Mouse (Mus musculus): ENCODE measurements around the gene Syap1. TPM values are rescaled to one million over a fixed set of nuclear protein-coding genes. Genes with fewer than 3 reads are reported as not detected.

Syap1 gene
- polyA plus RNA-seq (2015; fragmentation: Nextera tagmentation; extraction: Ambion mirVana): 46.7 and 47.5 TPM in 2 replicates

- TF ChIP-seq CTCF (IDR thresholded peaks at IDR 0.05; ENCODE audit: low read depth): no peak
- no peaks in the 10 kb centered on the region for H3K36me3 ChIP-seq (ENCODE audit: control insufficient read depth, insufficient read depth)
- H3K27ac ChIP-seq (ENCODE audit: low read depth, low read length): peak within 1 kb of the TSS; percentile 64
- peak within 1 kb of the TSS; percentile 73 for H3K9ac ChIP-seq (ENCODE audit: low read depth, low read length)
- no peaks in the 10 kb centered on the region for H3K9me3 ChIP-seq (ENCODE audit: control insufficient read depth)
- H3K4me3 ChIP-seq (ENCODE audit: low read depth, low read length): peak within 1 kb of the TSS; percentile 68
- H3K27me3 ChIP-seq (replicated peaks; ENCODE audit: control insufficient read depth, insufficient read depth, low read length): no peaks in the 10 kb centered on the region
- 22% methylated on average over 42 of the region's 47 CpGs for WGBS
- no peaks in the 10 kb centered on the region for H3K4me1 ChIP-seq (replicated peaks; ENCODE audit: control insufficient read depth, insufficient read depth, low read length)
- H3K4me2 ChIP-seq (replicated peaks; ENCODE audit: low read depth): peak within 1 kb of the TSS; percentile 60
- ATAC-seq: peak; percentile 87
Measured at GRCm38 (mm10) chrX:162887931-162888511, at the start of gene Syap1. Syap1 (minus strand) TSS chrX:162888447.

DNA sequence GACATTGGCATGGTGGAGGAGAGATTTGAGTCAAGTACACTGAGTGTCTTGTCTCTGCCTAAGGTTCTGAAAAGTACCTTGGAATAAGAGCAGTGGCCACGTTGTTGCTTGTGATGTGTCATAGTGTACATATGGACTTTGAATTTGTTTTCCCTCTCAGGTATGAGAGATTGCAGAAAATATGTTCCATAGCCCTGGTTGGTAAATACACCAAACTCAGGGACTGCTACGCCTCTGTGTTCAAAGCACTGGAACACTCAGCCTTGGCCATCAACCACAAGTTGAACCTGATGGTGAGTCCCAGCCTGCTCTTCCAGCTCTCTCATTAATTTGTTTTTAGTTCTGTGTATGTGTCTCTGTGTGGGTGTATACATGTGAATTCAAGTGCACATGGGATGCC is 43.2 kb upstream of the Syap1 start:
- no peak for ATAC-seq
- WGBS: 82% methylated on average over 2 of the region's 2 CpGs
- Histone ChIP-seq H3K36me3 (ENCODE audit: control insufficient read depth, insufficient read depth) (no peaks in the 10 kb centered on the region), H3K4me3 (ENCODE audit: low read depth, low read length) (no peak overlapping the region), H3K4me2 (replicated peaks; ENCODE audit: low read depth) (no peak overlapping the region), H3K9me3 (ENCODE audit: control insufficient read depth) (no peaks in the 10 kb centered on the region), H3K9ac (ENCODE audit: low read depth, low read length) (no peak overlapping the region), H3K4me1 (replicated peaks; ENCODE audit: control insufficient read depth, insufficient read depth, low read length) (no peaks in the 10 kb centered on the region), H3K27ac (ENCODE audit: low read depth, low read length) (no peak overlapping the region), H3K27me3 (replicated peaks; ENCODE audit: control insufficient read depth, insufficient read depth, low read length) (no peaks in the 10 kb centered on the region)
- TF ChIP-seq CTCF (IDR thresholded peaks at IDR 0.05; ENCODE audit: low read depth): no peak

DNA sequence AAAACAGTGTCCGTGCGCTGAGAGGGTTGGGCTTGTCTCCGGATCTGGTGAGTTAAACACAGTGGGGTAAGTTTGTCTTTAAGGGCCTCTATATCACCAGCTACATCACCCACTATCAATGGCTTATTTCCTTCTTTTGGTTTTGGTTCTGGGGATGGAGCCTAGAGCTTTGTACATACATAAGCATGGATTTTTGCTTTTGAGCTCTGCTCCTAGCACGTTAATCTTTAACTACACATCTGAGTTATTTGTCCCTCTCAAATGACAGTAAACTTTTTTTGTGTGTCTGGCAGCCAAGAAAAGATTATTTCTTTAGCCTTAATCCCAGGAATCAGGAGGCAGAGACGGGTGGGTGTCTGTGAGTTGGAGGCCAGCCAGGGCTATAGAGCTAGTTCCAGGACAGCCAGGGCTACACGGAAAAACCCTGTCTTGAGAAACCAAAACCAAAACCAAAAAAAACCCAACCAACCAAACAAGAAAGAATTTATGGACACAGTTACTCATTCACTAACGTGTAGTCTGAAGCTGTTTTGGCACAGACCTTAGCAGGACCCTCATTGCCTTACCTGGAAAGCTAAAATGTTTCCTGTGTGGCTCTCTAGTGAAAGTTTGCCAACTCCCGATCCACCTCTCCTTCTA is 33.4 kb upstream of the Syap1 start:
- TF ChIP-seq CTCF (IDR thresholded peaks at IDR 0.05; ENCODE audit: low read depth): no peak
- Histone ChIP-seq H3K36me3 (ENCODE audit: control insufficient read depth, insufficient read depth) (peaks cover 4% of the 10 kb centered on the region; the same call in 1 of the 2 replicates), H3K27ac (ENCODE audit: low read depth, low read length) (no peak overlapping the region), H3K4me3 (ENCODE audit: low read depth, low read length) (no peak overlapping the region), H3K27me3 (replicated peaks; ENCODE audit: control insufficient read depth, insufficient read depth, low read length) (no peaks in the 10 kb centered on the region), H3K4me1 (replicated peaks; ENCODE audit: control insufficient read depth, insufficient read depth, low read length) (no peaks in the 10 kb centered on the region), H3K4me2 (replicated peaks; ENCODE audit: low read depth) (0 out of 2 replicates have a peak overlapping the region, but pooled peaks have one; percentile 0), H3K9ac (ENCODE audit: low read depth, low read length) (no peak overlapping the region), H3K9me3 (ENCODE audit: control insufficient read depth) (no peaks in the 10 kb centered on the region)
- 66% methylated on average over 8 of the region's 8 CpGs for WGBS
- no peak for ATAC-seq

GRCm38 (mm10) chrX:162915697-162916096 is 27.4 kb upstream of the Syap1 start:
- H3K27ac ChIP-seq (ENCODE audit: low read depth, low read length): no peak overlapping the region
- no peak overlapping the region for H3K4me2 ChIP-seq (replicated peaks; ENCODE audit: low read depth)
- H3K9me3 ChIP-seq (ENCODE audit: control insufficient read depth): no peaks in the 10 kb centered on the region
- ATAC-seq: no peak
- H3K9ac ChIP-seq (ENCODE audit: low read depth, low read length): no peak overlapping the region
- TF ChIP-seq CTCF (IDR thresholded peaks at IDR 0.05; ENCODE audit: low read depth): peak; percentile 77
- no peak overlapping the region for H3K4me3 ChIP-seq (ENCODE audit: low read depth, low read length)
- H3K27me3 ChIP-seq (replicated peaks; ENCODE audit: control insufficient read depth, insufficient read depth, low read length): no peaks in the 10 kb centered on the region
- no peaks in the 10 kb centered on the region for H3K36me3 ChIP-seq (ENCODE audit: control insufficient read depth, insufficient read depth)
- H3K4me1 ChIP-seq (replicated peaks; ENCODE audit: control insufficient read depth, insufficient read depth, low read length): no peaks in the 10 kb centered on the region
- 43% methylated on average over 5 of the region's 5 CpGs for WGBS

DNA sequence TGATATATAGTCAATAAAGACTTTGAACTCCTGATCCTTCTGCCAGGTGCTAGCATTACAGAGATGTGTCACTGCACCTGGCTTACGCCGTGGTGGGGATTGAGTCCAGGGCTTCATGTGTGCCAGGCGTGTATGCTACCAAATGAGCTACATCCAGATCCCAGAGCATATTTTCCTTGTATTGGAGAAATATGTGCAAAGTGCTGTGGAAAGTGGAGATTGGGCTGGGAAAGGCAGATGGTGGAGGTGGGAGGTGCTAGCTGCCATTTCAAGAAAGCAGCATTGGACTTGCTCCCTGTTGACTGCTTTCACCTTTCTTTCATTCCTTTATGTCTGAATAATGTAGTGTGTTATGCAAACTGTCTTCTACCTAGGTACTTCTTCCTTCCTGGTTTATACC is 25.4 kb upstream of the Syap1 start:
- Histone ChIP-seq H3K27me3 (replicated peaks; ENCODE audit: control insufficient read depth, insufficient read depth, low read length) (no peaks in the 10 kb centered on the region), H3K4me3 (ENCODE audit: low read depth, low read length) (no peak overlapping the region), H3K36me3 (ENCODE audit: control insufficient read depth, insufficient read depth) (no peaks in the 10 kb centered on the region), H3K27ac (ENCODE audit: low read depth, low read length) (no peak overlapping the region), H3K9me3 (ENCODE audit: control insufficient read depth) (no peaks in the 10 kb centered on the region), H3K9ac (ENCODE audit: low read depth, low read length) (no peak overlapping the region), H3K4me2 (replicated peaks; ENCODE audit: low read depth) (no peak overlapping the region), H3K4me1 (replicated peaks; ENCODE audit: control insufficient read depth, insufficient read depth, low read length) (no peaks in the 10 kb centered on the region)
- no peak for TF ChIP-seq CTCF (IDR thresholded peaks at IDR 0.05; ENCODE audit: low read depth)
- 91% methylated on average over 3 of the region's 3 CpGs for WGBS
- no peak for ATAC-seq

- no peak for ATAC-seq
- Histone ChIP-seq H3K9ac (ENCODE audit: low read depth, low read length) (no peak overlapping the region), H3K9me3 (ENCODE audit: control insufficient read depth) (no peaks in the 10 kb centered on the region), H3K4me3 (ENCODE audit: low read depth, low read length) (no peak overlapping the region), H3K27ac (ENCODE audit: low read depth, low read length) (no peak overlapping the region), H3K36me3 (ENCODE audit: control insufficient read depth, insufficient read depth) (no peaks in the 10 kb centered on the region), H3K27me3 (replicated peaks; ENCODE audit: control insufficient read depth, insufficient read depth, low read length) (no peaks in the 10 kb centered on the region), H3K4me1 (replicated peaks; ENCODE audit: control insufficient read depth, insufficient read depth, low read length) (no peaks in the 10 kb centered on the region), H3K4me2 (replicated peaks; ENCODE audit: low read depth) (no peak overlapping the region)
- WGBS: 76% methylated on average over 3 of the region's 3 CpGs
- TF ChIP-seq CTCF (IDR thresholded peaks at IDR 0.05; ENCODE audit: low read depth): no peak
Measured at GRCm38 (mm10) chrX:162907554-162907953, 19.3 kb upstream of the Syap1 start.
